Mouse (Mus musculus) hindbrain, embryonic 10.5 days (tissue): ENCODE results near the gene Wdr73. TPM values are rescaled to one million over a fixed set of nuclear protein-coding genes. Genes with fewer than 3 reads are reported as not detected.
"Not testable (repeated sequence)": the region's sequence is repeated elsewhere in the genome, so short reads cannot be mapped to it uniquely, and the experiment has no call there.

ENCODE experiments used
- DNase-seq: peaks from one replicate; pipeline ENCODE4 v3.0.0-alpha.2; 2017; ENCODE audit warnings: low spot score
- H3K27ac ChIP-seq: fragments of 300-500 bp; sonication (generic); 2 replicates; pipeline ENCODE4 v1.5.1; 2016; ENCODE audit warnings: mild to moderate bottlenecking, moderate library complexity
- H3K27me3 ChIP-seq: fragments of 300-500 bp; sonication (generic); 2 replicates; pipeline ENCODE4 v1.6.1; 2016; ENCODE audit warnings: mild to moderate bottlenecking; ENCODE audit not compliant: poor library complexity, insufficient read depth, severe bottlenecking
- H3K36me3 ChIP-seq: fragments of 300-500 bp; sonication (generic); 2 replicates; pipeline ENCODE4 v1.6.1; 2016; ENCODE audit warnings: mild to moderate bottlenecking, moderate library complexity
- H3K4me1 ChIP-seq: fragments of 300-500 bp; sonication (generic); replicated peaks from 2 replicates; pipeline ENCODE4 v1.6.1; 2016; ENCODE audit warnings: mild to moderate bottlenecking
- H3K4me3 ChIP-seq: fragments of 300-500 bp; sonication (generic); 2 replicates; pipeline ENCODE4 v1.5.1; 2016; ENCODE audit warnings: mild to moderate bottlenecking, moderate library complexity
- H3K9me3 ChIP-seq: fragments of 300-500 bp; sonication (generic); 2 replicates; pipeline ENCODE4 v1.6.1; 2016; ENCODE audit warnings: mild to moderate bottlenecking, moderate library complexity
- WGBS: fragments of 180-500 bp; shearing (Covaris S2); methylation state at CpG from one replicate; pipeline ENCODE4 v1.1.7; 2016; 5-methylcytosine and 5-hydroxymethylcytosine counted together
- polyA plus RNA-seq: library from polyadenylated mRNA; unstranded; fragments of >200 nt; fragmentation: Nextera tagmentation; extraction: Ambion mirVana; gene quantifications from 2 replicates; pipeline ENCODE4 v1.2.1, GENCODE M21; 2016

Gene Wdr73
- 46.3 and 48.4 TPM in 2 replicates for polyA plus RNA-seq

DNA sequence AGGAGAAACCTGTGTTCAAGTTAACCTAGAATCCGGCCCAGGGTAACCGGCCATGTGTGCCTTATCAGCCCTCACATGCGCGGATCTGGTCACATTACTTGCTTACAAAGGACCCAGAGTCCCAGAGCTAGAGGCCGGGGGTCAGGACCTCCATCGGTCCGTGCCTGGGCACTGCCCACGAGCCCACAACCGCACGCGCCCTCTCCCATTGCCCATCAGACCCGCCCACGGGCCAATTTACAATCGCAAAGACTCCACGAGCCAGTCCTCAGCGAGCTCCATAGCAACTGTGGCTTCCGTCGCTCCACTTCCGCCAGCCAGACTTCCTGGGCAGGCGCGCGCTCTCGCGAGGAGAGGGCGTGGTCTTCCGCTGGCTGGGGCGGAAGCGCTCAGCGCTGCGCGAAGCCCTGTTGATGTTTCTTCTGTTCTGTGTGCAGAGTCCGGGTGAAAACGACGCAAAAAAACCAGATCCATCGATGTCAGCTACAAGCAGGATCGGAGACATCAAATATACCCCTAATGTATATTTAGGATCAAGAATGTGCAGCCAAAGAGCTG, at the start of gene Wdr73:
Wdr73 (minus strand) TSS at position 326 of the 558 bp plus-strand sequence.
- H3K4me3 ChIP-seq: peak within 1 kb of the TSS; percentile 80
- no peaks in the 10 kb centered on the region for H3K9me3 ChIP-seq
- H3K36me3 ChIP-seq: peaks cover 50% of the 10 kb centered on the region
- peak; percentile 94 for DNase-seq
- under 1% methylated on average over 36 of the region's 36 CpGs for WGBS
- peak within 1 kb of the TSS; percentile 89 for H3K27ac ChIP-seq
- 0 out of 2 replicates have a peak, but pooled peaks cover 7% of the 10 kb centered on the region for H3K27me3 ChIP-seq
- H3K4me1 ChIP-seq: peaks cover 40% of the 10 kb centered on the region

DNA sequence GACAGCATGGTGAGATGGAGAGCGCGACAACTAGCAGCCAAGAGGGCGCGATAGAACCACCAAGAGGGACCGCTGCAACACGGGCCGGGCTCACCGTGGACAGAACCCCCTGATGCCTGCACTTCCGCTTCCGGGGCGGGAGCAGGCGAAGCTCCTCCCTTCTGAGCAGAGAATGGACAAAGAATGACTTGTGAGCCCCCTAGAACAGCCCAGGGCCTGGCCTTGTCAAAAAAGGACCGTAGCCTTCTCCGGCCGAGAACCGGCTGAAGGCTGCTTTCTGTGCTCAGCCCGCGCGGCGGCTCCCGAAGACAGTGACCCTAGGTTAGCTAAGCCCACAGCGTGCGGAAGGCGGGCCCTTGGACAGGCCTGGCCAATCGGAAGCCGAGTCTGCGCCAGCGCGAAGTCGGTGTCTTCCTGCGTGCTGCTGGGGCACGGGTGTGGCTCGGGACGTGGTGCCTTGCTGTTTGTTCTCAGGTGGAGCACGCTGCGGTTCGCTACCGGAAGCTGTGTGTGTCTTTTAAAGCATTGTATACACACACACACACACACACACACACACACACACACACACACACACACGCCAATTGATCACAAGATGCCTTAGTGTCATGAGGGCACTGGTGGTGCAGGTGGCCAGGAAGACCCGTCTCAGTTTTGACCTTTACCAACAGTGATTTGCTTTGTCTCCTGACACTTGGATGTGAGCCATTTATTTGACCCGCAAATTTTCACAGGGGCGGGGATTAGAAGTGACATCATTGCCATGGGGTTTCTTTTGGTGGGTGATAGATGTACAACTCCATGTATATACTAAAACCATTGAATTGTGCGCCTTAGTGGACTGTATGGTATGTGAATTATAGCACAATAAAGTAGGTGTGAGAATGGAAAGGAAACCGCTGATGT, 46.6 kb upstream of the Wdr73 start, which contains the start of gene Sec11a:
Sec11a (minus strand) TSS at position 336 of the 906 bp plus-strand sequence.
- Histone ChIP-seq H3K4me1 (peaks cover 22% of the 10 kb centered on the region), H3K27me3 (no peaks in the 10 kb centered on the region), H3K4me3 (peak within 1 kb of the TSS; percentile 95), H3K36me3 (peaks cover 27% of the 10 kb centered on the region), H3K9me3 (no peaks in the 10 kb centered on the region), H3K27ac (peak within 1 kb of the TSS; percentile 100)
- peak; percentile 95 for DNase-seq
- WGBS: 2% methylated on average over 44 of the region's 44 CpGs

DNA sequence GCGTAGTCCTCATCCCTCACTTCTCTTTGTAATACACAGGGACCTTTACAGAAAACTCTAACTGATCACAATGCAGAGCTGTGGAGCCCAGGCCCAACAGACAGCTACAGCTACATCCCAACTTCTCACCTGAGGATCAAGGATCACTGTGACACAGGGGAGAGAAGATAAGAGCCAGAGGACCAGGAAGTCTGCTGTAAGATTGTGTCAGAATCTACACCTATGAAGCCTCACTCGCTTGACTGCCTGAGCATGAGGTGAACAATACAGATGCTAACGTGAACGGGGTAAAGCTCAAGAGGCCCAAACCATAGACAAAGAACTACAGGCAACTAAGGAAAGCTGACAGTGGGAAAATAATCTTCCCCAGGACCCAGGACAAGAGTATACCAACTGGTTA, 38.7 kb upstream of the Wdr73 start:
- no peaks in the 10 kb centered on the region for H3K27me3 ChIP-seq
- H3K4me1 ChIP-seq: no peaks in the 10 kb centered on the region
- H3K4me3 ChIP-seq: no peak overlapping the region
- H3K36me3 ChIP-seq: peaks cover 34% of the 10 kb centered on the region
- no peak for DNase-seq
- no peaks in the 10 kb centered on the region for H3K9me3 ChIP-seq
- 92% methylated on average over 4 of the region's 4 CpGs for WGBS
- H3K27ac ChIP-seq: no peak overlapping the region

DNA sequence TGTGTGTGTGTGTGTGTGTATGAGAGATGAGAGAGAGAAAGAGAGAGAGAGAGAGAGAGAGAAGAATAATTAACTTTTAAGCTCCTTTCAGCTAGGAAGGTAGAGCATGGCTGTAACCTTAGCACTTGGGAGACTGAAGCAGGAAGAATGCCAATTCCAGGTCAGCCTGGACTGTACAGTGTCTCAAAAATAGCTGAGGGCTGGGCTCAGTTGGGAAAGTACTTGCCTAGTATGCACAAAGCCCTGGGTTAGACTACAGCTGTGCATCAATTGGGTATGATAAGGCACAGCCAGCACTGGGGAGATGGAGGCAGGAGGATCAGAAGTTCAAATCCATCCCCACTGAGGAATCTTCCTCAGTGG, 36.2 kb upstream of the Wdr73 start:
- not testable (repeated sequence) for H3K9me3 ChIP-seq, H3K4me3 ChIP-seq, H3K27ac ChIP-seq, DNase-seq, H3K27me3 ChIP-seq, H3K4me1 ChIP-seq
- peaks cover 42% of the 10 kb centered on the region for H3K36me3 ChIP-seq

DNA sequence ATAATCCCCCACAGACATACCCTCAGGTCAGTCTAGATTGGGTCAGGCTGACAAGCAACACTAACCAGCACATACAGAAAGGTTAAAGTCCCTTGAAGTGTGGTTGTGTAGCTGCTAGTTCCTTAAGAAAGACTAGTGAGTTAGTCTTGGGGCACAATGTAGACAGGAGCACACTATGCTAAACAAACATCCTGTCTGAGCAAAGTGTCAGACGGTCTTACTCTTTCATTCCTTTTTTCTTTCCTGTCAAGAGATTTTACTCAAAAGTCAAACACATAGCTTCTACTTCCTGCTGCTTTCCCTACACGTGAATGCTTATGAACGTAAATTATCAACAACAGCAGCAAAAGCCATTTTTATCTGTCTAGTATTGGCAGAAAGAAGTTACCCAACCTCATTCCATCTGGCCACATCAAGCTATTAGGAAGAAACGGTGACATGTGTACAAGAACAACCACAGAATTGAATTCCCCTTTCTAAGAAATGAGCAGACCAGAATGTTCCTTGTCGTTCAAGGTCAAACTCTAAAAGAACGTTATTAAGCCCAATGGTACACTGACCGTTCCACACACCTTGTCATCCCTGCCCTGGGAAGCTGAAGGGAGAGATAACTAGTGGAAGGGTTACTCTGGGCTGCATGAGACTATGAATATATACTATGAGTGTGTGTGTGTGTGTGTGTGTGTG, 35.7 kb upstream of the Wdr73 start:
- not testable (repeated sequence) for H3K9me3 ChIP-seq, H3K4me1 ChIP-seq, H3K27me3 ChIP-seq, DNase-seq, H3K27ac ChIP-seq, H3K4me3 ChIP-seq
- H3K36me3 ChIP-seq: peaks cover 46% of the 10 kb centered on the region
- WGBS: 89% methylated on average over 7 of the region's 7 CpGs

DNA sequence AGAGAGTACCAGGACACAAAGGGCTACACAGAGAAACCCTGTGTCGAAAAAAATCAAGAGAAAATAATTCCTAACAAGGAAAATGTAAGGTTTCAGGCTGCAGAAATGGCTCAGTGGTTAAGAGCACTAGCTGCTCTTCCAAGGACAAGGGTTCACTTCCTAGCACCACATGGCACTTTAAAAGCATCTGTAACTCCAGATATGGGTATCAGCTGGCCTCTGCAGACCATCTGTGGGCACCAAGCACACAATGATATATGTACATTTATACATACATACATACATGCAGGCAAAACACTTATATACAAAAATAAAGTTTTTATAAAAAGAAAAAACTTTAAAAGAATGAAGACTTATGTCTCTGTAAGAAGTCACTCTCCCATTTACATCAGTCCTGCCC, 34.8 kb upstream of the Wdr73 start:
- DNase-seq: no peak
- H3K4me3 ChIP-seq: no peak overlapping the region
- WGBS: 94% methylated on average over 1 of the region's 1 CpGs
- no peak overlapping the region for H3K27ac ChIP-seq
- H3K27me3 ChIP-seq: no peaks in the 10 kb centered on the region
- no peaks in the 10 kb centered on the region for H3K4me1 ChIP-seq
- peaks cover 52% of the 10 kb centered on the region for H3K36me3 ChIP-seq
- H3K9me3 ChIP-seq: no peaks in the 10 kb centered on the region

DNA sequence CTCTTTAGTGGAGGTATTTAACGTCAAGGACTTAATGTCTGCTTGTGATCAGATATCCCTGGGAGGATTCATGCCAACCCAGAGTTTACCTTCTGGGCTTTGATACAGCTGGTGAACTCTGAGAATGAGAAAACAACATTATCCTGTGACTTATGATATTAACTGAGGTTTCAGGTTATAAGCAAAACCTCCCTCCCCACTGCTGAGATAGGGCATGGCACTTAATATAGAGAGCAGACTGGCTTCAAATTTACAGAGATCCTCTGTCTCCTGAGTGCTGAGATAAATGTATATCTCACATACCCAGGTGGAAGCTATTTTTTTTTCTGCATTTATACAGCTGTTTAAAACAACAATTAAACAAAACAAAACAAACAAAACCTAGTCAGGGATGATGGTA, 31.7 kb upstream of the Wdr73 start:
- WGBS: 87% methylated on average over 1 of the region's 1 CpGs
- H3K27me3 ChIP-seq: no peaks in the 10 kb centered on the region
- peaks cover 67% of the 10 kb centered on the region for H3K36me3 ChIP-seq
- no peak for DNase-seq
- H3K9me3 ChIP-seq: no peaks in the 10 kb centered on the region
- no peak overlapping the region for H3K27ac ChIP-seq
- no peaks in the 10 kb centered on the region for H3K4me1 ChIP-seq
- H3K4me3 ChIP-seq: no peak overlapping the region

DNA sequence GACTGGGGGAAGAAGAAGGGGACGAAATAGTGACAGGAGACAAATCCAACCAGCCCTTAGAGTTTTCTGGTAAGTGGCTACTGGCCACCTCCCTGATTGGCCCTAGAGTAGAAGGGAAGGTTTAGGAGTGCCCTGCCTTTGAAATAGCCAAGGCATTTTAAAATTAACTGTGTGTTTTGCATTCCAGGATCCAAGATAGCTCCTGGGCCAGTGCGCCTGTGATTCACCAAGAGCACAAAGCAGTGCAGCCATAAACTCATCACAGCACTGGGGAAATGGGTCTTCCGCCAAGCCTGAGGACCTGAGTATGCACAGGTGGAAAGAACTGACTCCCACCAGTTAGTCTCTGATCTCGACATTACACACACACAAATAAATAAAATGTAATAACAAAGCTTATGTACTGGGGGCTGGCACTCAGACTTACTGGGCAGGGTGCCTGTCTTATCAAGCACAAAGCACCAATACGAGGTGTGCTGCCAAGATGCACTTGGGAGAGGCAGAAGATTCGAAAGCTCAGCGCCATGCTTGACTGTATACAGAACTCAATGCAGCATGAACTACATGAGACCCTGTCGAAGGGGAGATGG, 30.6 kb upstream of the Wdr73 start:
- Histone ChIP-seq H3K36me3 (peaks cover 77% of the 10 kb centered on the region), H3K27me3 (no peaks in the 10 kb centered on the region), H3K4me1 (no peaks in the 10 kb centered on the region), H3K4me3 (no peak overlapping the region), H3K9me3 (no peaks in the 10 kb centered on the region), H3K27ac (no peak overlapping the region)
- WGBS: 94% methylated on average over 8 of the region's 8 CpGs
- DNase-seq: no peak

DNA sequence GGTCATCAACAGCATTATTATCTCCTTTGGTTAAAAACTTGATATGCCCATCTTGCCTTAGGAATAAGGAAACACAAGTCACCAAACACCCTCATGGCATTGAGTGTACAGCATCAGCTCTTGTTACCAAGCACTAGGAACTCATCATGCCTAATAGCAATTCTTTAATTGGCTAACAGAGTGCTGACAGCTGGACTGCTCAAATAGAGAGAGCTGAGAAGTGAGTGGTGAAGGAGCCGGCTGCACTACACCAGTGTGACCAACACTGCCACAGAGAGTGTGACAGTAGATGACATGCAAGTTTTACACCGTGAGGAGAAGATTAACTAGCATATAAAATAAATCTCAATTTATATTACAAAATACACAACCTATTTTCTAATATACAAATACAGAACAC, 22.1 kb upstream of the Wdr73 start:
- peaks cover 96% of the 10 kb centered on the region for H3K36me3 ChIP-seq
- H3K27ac ChIP-seq: no peak overlapping the region
- H3K4me1 ChIP-seq: no peaks in the 10 kb centered on the region
- no peak for DNase-seq
- H3K4me3 ChIP-seq: no peak overlapping the region
- no peaks in the 10 kb centered on the region for H3K9me3 ChIP-seq
- H3K27me3 ChIP-seq: no peaks in the 10 kb centered on the region
- WGBS: 91% methylated on average over 2 of the region's 2 CpGs

DNA sequence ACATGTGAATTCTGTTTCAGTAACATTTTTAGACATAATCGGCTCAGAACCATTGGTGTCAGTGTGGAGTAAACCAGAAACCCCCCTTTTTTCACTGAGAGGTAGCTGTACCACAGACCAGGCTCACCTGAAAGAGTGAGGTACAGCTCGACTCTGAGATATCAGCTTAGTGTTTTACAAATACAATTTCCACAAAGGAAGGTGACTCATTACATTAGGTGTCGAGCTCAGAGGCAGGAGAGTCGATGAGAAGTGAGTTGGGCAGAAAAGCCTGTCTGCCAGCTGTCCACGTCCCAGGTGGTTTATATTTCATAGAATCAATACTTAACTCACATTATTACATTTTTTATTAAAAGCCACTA, 18.6 kb upstream of the Wdr73 start:
- Histone ChIP-seq H3K4me3 (no peak overlapping the region), H3K36me3 (peaks cover 97% of the 10 kb centered on the region), H3K27ac (no peak overlapping the region), H3K4me1 (no peaks in the 10 kb centered on the region), H3K9me3 (no peaks in the 10 kb centered on the region), H3K27me3 (no peaks in the 10 kb centered on the region)
- DNase-seq: no peak
- 94% methylated on average over 5 of the region's 5 CpGs for WGBS

DNA sequence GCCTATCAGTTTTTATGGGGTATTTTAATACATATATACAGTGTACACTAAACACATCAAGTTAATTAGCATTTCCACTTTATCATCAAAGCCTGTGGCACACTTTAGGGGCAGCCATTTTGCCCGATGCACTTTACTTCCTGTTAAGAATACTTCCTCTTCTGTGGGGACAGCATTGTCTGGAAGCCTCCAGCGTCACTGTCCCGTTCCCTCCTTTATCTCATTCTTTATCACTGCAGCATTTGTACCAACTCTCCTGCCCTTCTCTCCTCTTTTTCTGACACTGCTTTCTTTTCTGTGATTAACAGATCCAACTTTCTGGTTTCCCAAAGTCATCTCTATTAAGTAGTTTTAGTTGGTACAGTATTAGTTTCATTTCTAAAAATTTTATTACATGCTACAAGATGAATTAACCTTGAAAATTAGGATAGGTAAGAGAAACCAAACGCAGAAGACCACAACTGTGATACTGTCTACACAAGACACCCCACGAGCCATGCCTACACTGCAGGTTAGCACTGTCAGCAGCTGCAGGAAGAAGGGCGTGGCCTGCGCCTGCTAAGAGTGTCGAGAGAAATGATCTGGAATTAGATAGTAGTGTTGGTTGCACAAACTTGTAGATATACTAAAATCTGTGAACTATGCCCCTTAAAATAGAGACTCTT, 18.0 kb upstream of the Wdr73 start:
- Histone ChIP-seq H3K9me3 (no peaks in the 10 kb centered on the region), H3K36me3 (peaks cover 97% of the 10 kb centered on the region), H3K4me1 (no peaks in the 10 kb centered on the region), H3K27ac (no peak overlapping the region), H3K4me3 (no peak overlapping the region), H3K27me3 (no peaks in the 10 kb centered on the region)
- DNase-seq: no peak
- 88% methylated on average over 8 of the region's 8 CpGs for WGBS

DNA sequence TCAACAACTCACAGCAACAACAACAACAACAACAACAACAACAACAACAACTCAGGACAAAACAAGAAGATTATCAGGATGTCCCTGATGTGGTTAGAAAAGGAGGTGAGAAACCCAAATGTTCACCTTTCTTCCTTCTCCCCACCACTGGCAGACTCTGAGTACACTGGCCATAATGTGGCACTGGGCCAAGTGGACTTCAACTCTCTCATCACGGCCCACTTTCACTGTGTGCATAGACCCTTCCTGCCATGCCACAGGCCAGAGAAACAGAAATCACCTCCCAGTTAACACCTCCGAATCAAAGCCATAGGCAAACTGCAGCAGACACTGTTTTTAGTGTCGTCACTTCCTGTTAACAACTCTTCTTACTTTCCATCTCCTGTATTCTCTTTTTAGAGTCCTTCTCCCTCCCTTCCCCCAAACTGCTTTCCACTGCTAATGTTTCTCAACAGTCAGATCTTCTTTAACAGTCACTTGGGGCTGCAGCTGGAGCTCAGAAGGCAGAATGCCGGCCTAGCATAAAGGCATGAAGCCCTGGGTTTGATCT, 16.9 kb upstream of the Wdr73 start:
- H3K36me3 ChIP-seq: peaks cover 99% of the 10 kb centered on the region
- no peak for DNase-seq
- H3K4me1 ChIP-seq: no peaks in the 10 kb centered on the region
- H3K4me3 ChIP-seq: no peak overlapping the region
- H3K27me3 ChIP-seq: no peaks in the 10 kb centered on the region
- no peak overlapping the region for H3K27ac ChIP-seq
- H3K9me3 ChIP-seq: no peaks in the 10 kb centered on the region
- WGBS: 92% methylated on average over 4 of the region's 4 CpGs
